Mouse (Mus musculus): ENCODE results near the gene Atp8a1. TPM values are rescaled to one million over a fixed set of nuclear protein-coding genes. Genes with fewer than 3 reads are reported as not detected.
A peak's percentile ranks its signal among the peaks of the same experiment; 100 is the strongest.

Atp8a1 gene
- polyA plus RNA-seq, 1 experiment from 2014 or later, result 8.7 TPM

DNA sequence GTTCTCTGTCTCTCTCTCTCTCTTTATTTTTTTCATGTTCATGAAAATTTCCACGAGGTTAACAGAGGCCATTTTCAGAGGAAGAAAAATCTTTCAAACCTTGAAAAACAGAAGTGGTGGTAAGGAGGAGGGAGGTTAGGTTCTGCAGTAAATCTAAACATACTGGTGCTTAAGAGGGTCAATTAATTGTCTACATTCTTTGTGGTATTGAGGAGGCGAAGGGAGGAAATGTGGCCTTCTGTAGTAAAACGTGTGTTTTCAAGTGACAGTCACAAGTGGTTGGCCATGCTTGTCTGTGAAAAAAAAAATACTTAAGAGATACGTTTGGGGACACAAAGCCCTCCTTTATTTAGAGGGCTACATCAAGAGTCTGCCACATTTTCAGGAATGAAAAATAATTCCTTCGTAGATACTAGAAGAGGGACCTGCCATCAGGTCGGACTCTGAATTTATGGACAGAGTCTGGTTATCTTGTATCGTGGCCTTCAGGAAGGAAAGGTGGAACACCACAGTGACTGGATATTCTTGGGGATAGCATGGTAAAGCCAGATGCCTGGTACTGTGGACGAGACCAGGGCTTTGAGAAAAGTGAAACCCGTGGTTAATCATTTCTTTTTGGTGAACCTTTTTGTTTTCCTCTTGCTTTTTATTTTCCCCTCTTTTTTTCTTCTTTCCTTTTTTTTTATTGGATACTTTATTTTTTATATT, 113.5 kb downstream of the Atp8a1 start:
- H3K27ac ChIP-seq, result peak overlapping the region; percentile 58
- no peak overlapping the region for H3K9ac ChIP-seq (ENCODE audit: low read depth, low read length)
- ATAC-seq (replicated peaks; ENCODE audit: low FRiP score, low read depth), result peak; percentile 60

DNA sequence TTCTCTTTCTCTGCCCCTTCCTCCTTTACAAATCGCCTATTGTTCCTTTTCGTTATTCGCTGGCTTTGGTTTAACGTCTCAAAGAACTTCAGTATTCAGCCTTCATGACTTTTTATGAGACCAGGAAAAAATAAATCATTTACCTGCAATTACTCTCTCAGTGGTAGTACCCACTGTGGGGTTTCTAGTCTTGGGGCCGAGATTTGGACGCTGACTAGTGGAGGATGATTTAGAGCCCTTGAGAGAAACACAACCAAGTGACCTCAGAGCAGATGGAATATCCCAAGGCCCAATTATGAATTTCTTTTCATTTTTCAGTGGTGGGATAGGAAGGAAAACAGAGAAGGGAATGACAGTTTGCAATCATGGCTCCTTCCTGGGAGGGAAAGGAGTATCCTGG, 114.1 kb downstream of the Atp8a1 start:
- H3K27ac ChIP-seq, result peak overlapping the region; percentile 25; the same call in 1 of the 2 replicates
- no peaks in the 10 kb centered on the region for H3K4me1 ChIP-seq (replicated peaks; ENCODE audit: insufficient read depth, low read length)
- no peak for TF ChIP-seq CTCF (IDR thresholded peaks at IDR 0.05; ENCODE audit: low read depth)
- ATAC-seq (replicated peaks; ENCODE audit: low FRiP score, low read depth) (no peak), DNase-seq (ENCODE audit: low spot score) (peak; percentile 23)
- no peak overlapping the region for H3K9ac ChIP-seq (ENCODE audit: low read depth, low read length)
- no peak overlapping the region for H3K4me2 ChIP-seq (ENCODE audit: low read length)
- no peaks in the 10 kb centered on the region for H3K27me3 ChIP-seq (ENCODE audit: insufficient read depth, low read length)
- H3K36me3 ChIP-seq (ENCODE audit: insufficient read depth, low read length), result no peaks in the 10 kb centered on the region
- 23% methylated on average over 6 of the region's 6 CpGs for WGBS
- H3K9me3 ChIP-seq (replicated peaks; ENCODE audit: low read length), result 0 out of 2 replicates have a peak, but pooled peaks cover 5% of the 10 kb centered on the region
- H3K4me3 ChIP-seq (replicated peaks; ENCODE audit: low read depth, low read length), result no peak overlapping the region

More for the DNA sequence above, 113.5 kb downstream of the Atp8a1 start:
- Histone ChIP-seq H3K27me3 (ENCODE audit: insufficient read depth, low read length) (no peaks in the 10 kb centered on the region), H3K9me3 (replicated peaks; ENCODE audit: low read length) (0 out of 2 replicates have a peak, but pooled peaks cover 5% of the 10 kb centered on the region), H3K36me3 (ENCODE audit: insufficient read depth, low read length) (no peaks in the 10 kb centered on the region), H3K4me1 (replicated peaks; ENCODE audit: insufficient read depth, low read length) (no peaks in the 10 kb centered on the region), H3K4me3 (replicated peaks; ENCODE audit: low read depth, low read length) (no peak overlapping the region), H3K4me2 (ENCODE audit: low read length) (no peak overlapping the region)
- DNase-seq (ENCODE audit: low spot score), result peak; percentile 83
- no peak for TF ChIP-seq CTCF (IDR thresholded peaks at IDR 0.05; ENCODE audit: low read depth)
- WGBS, result 24% methylated on average over 9 of the region's 9 CpGs

- peak; percentile 75 for TF ChIP-seq CTCF (IDR thresholded peaks at IDR 0.05; ENCODE audit: low read depth)
- H3K4me2 ChIP-seq (ENCODE audit: low read length), result no peak overlapping the region
- no peak overlapping the region for H3K27ac ChIP-seq
- H3K4me3 ChIP-seq (replicated peaks; ENCODE audit: low read depth, low read length), result no peak overlapping the region
- WGBS, result 2% methylated on average over 2 of the region's 2 CpGs
- H3K36me3 ChIP-seq (ENCODE audit: insufficient read depth, low read length), result no peaks in the 10 kb centered on the region
- H3K9ac ChIP-seq (ENCODE audit: low read depth, low read length), result no peak overlapping the region
- H3K4me1 ChIP-seq (replicated peaks; ENCODE audit: insufficient read depth, low read length), result no peaks in the 10 kb centered on the region
- DNase-seq (ENCODE audit: low spot score) (peak; percentile 86), ATAC-seq (replicated peaks; ENCODE audit: low FRiP score, low read depth) (no peak)
- no peaks in the 10 kb centered on the region for H3K9me3 ChIP-seq (replicated peaks; ENCODE audit: low read length)
- no peaks in the 10 kb centered on the region for H3K27me3 ChIP-seq (ENCODE audit: insufficient read depth, low read length)
Measured at GRCm38 (mm10) chr5:67727755-67728154, 119.5 kb downstream of the Atp8a1 start.

- H3K27ac ChIP-seq, result peak overlapping the region; percentile 25; the same call in 1 of the 2 replicates
- 35% methylated on average over 13 of the region's 13 CpGs for WGBS
- H3K4me1 ChIP-seq (replicated peaks; ENCODE audit: insufficient read depth, low read length), result no peaks in the 10 kb centered on the region
- no peaks in the 10 kb centered on the region for H3K36me3 ChIP-seq (ENCODE audit: insufficient read depth, low read length)
- DNase-seq (ENCODE audit: low spot score), result peak; percentile 59
- TF ChIP-seq CTCF (IDR thresholded peaks at IDR 0.05; ENCODE audit: low read depth), result no peak
- no peaks in the 10 kb centered on the region for H3K9me3 ChIP-seq (replicated peaks; ENCODE audit: low read length)
- ATAC-seq (replicated peaks; ENCODE audit: low FRiP score, low read depth), result 0 out of 2 replicates have a peak, but pooled peaks have one; percentile 40
- H3K9ac ChIP-seq (ENCODE audit: low read depth, low read length), result no peak overlapping the region
- H3K27me3 ChIP-seq (ENCODE audit: insufficient read depth, low read length), result no peaks in the 10 kb centered on the region
- H3K4me3 ChIP-seq (replicated peaks; ENCODE audit: low read depth, low read length), result no peak overlapping the region
- peak overlapping the region; percentile 44 for H3K4me2 ChIP-seq (ENCODE audit: low read length)
Measured at GRCm38 (mm10) chr5:67726810-67727209, 120.4 kb downstream of the Atp8a1 start.

DNA sequence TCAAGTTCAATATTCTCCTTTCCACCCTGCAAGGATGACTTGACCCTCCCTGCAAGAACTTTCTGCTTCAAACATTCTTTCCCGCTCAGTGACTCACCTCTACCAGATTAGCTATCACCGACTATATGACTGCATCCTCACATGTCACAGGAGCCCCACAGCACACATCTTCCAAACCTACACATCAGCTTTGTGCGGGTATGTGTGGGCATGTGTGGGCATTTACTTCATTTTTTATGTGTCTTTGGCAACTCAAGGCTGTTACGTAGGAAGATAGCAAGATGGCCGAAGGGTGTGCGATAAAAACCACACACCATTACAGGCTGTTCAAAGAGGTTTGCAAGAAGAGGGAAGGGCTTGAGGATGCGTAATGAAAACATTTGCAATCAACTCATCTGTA, 145.6 kb downstream of the Atp8a1 start:
- ATAC-seq (replicated peaks; ENCODE audit: low FRiP score, low read depth), result no peak
- Histone ChIP-seq H3K27ac (no peak overlapping the region), H3K4me3 (replicated peaks; ENCODE audit: low read depth, low read length) (no peak overlapping the region), H3K4me1 (replicated peaks; ENCODE audit: insufficient read depth, low read length) (no peaks in the 10 kb centered on the region), H3K27me3 (ENCODE audit: insufficient read depth, low read length) (no peaks in the 10 kb centered on the region), H3K9me3 (replicated peaks; ENCODE audit: low read length) (no peaks in the 10 kb centered on the region), H3K36me3 (ENCODE audit: insufficient read depth, low read length) (0 out of 2 replicates have a peak, but pooled peaks cover 6% of the 10 kb centered on the region), H3K4me2 (ENCODE audit: low read length) (no peak overlapping the region), H3K9ac (ENCODE audit: low read depth, low read length) (no peak overlapping the region)
- 95% methylated on average over 7 of the region's 7 CpGs for WGBS
- no peak for TF ChIP-seq CTCF (IDR thresholded peaks at IDR 0.05; ENCODE audit: low read depth)
- DNase-seq (ENCODE audit: low spot score), result no peak

DNA sequence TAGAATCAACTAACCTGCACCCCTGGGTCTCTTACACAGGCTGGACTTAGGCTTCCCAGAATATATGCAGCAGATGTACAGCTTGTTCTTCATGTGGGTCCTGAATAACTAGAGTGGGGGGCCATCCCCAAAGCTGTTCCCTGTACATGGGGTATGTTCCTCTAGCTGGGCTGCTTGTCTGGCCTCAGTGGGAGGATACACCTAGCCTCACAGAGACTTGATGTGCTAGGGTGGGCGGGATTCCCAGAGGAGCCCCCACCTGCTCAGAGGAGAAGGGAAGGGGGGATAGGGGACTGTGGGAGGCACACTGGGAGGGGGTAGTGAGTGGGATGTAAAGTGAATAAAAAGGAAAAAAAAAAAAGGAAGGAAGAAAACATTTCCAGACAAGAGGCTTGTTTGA, 147.8 kb downstream of the Atp8a1 start:
- 56% methylated on average over 1 of the region's 1 CpGs for WGBS
- H3K4me3 ChIP-seq (replicated peaks; ENCODE audit: low read depth, low read length), result no peak overlapping the region

More for the DNA sequence above, 147.8 kb downstream of the Atp8a1 start:
- H3K9ac ChIP-seq (ENCODE audit: low read depth, low read length), result no peak overlapping the region
- no peak for TF ChIP-seq CTCF (IDR thresholded peaks at IDR 0.05; ENCODE audit: low read depth)
- 0 out of 2 replicates have a peak, but pooled peaks cover 6% of the 10 kb centered on the region for H3K36me3 ChIP-seq (ENCODE audit: insufficient read depth, low read length)
- DNase-seq (ENCODE audit: low spot score) (no peak), ATAC-seq (replicated peaks; ENCODE audit: low FRiP score, low read depth) (no peak)
- no peaks in the 10 kb centered on the region for H3K27me3 ChIP-seq (ENCODE audit: insufficient read depth, low read length)
- H3K4me1 ChIP-seq (replicated peaks; ENCODE audit: insufficient read depth, low read length), result no peaks in the 10 kb centered on the region
- H3K27ac ChIP-seq, result no peak overlapping the region
- H3K9me3 ChIP-seq (replicated peaks; ENCODE audit: low read length), result no peaks in the 10 kb centered on the region
- no peak overlapping the region for H3K4me2 ChIP-seq (ENCODE audit: low read length)
